Mouse (Mus musculus) adrenal gland, postnatal 36 days (tissue): ENCODE results near the gene Arl4c. TPM values are rescaled to one million over a fixed set of nuclear protein-coding genes. Genes with fewer than 3 reads are reported as not detected.

Source experiments
- DNase-seq, 2 experiments: peaks; one replicate each; pipeline ENCODE4 v3.0.0; 2021; ENCODE audit warnings: mixed read lengths in 1 of 2
- long read RNA-seq, 2 experiments: library from polyadenylated mRNA; stranded (forward); transcript quantifications; one replicate each; pipeline ENCODE4 v2.0.0; 2021; ENCODE audit warnings: borderline sequencing depth in 2 of 2
- total RNA-seq, 2 experiments: library from RNA; stranded (reverse); gene quantifications; 2 replicates each; pipeline ENCODE4 v1.2.3; 2021

Gene Arl4c
- 10 to 100 TPM; 11.2 to 15.2 TPM for total RNA-seq
- long read RNA-seq, experiment 1, transcript Arl4c-202 (1 exons, 3,997 nt) = major isoform, 20 of 20 reads
- long read RNA-seq, experiment 1, partial matches to known transcripts = 0 of 20 reads
- long read RNA-seq, experiment 1, other reads (novel, unspliced or antisense) = 0 of 20 reads
- long read RNA-seq, experiment 2, transcript Arl4c-202 (1 exons, 3,997 nt) = major isoform, 5 of 5 reads
- long read RNA-seq, experiment 2, partial matches to known transcripts = 0 of 5 reads
- long read RNA-seq, experiment 2, other reads (novel, unspliced or antisense) = 0 of 5 reads

GRCm38 (mm10) chr1:88701870-88702661 is at the start of gene Arl4c:
Gene Arl4c (minus strand): TSS chr1:88702221.
- DNase-seq = peak; percentile 86 to 90

GRCm38 (mm10) chr1:88751332-88751731 is 49.3 kb upstream of the Arl4c start:
- no peak for DNase-seq

- no peak for DNase-seq
Measured at GRCm38 (mm10) chr1:88750576-88750975, 48.6 kb upstream of the Arl4c start.

GRCm38 (mm10) chr1:88750126-88750525 is 48.1 kb upstream of the Arl4c start:
- DNase-seq = no peak

- no peak for DNase-seq
Measured at GRCm38 (mm10) chr1:88749106-88749505, 47.1 kb upstream of the Arl4c start.

GRCm38 (mm10) chr1:88745256-88745655 is 43.2 kb upstream of the Arl4c start:
- peak; percentile 76 to 79 for DNase-seq

GRCm38 (mm10) chr1:88744261-88744660 is 42.2 kb upstream of the Arl4c start:
- no peak for DNase-seq

- DNase-seq = peak; percentile 43 to 72
Measured at GRCm38 (mm10) chr1:88742372-88742771, 40.4 kb upstream of the Arl4c start.

GRCm38 (mm10) chr1:88739546-88739945 is 37.5 kb upstream of the Arl4c start:
- DNase-seq = no peak

- DNase-seq = no peak
Measured at GRCm38 (mm10) chr1:88738931-88739330, 36.9 kb upstream of the Arl4c start.

GRCm38 (mm10) chr1:88729496-88729895 is 27.5 kb upstream of the Arl4c start:
- DNase-seq = peak; percentile 65 to 67

- no peak for DNase-seq
Measured at GRCm38 (mm10) chr1:88727369-88727768, 25.3 kb upstream of the Arl4c start.

- DNase-seq = no peak
Measured at GRCm38 (mm10) chr1:88725716-88726115, 23.7 kb upstream of the Arl4c start.

- peak in 1 of 2 experiments; percentile 52 for DNase-seq
Measured at GRCm38 (mm10) chr1:88720626-88721229, 18.7 kb upstream of the Arl4c start.

- DNase-seq = no peak
Measured at GRCm38 (mm10) chr1:88718563-88718962, 16.5 kb upstream of the Arl4c start.

- DNase-seq = no peak
Measured at GRCm38 (mm10) chr1:88717736-88718135, 15.7 kb upstream of the Arl4c start.

GRCm38 (mm10) chr1:88712011-88712410 is 10.0 kb upstream of the Arl4c start:
- no peak for DNase-seq

- peak in 1 of 2 experiments; percentile 24 for DNase-seq
Measured at GRCm38 (mm10) chr1:88708646-88709305, 6.8 kb upstream of the Arl4c start.

- no peak for DNase-seq
Measured at GRCm38 (mm10) chr1:88708191-88708590, 6.2 kb upstream of the Arl4c start.

GRCm38 (mm10) chr1:88707536-88707935 is 5.5 kb upstream of the Arl4c start:
- DNase-seq = no peak

GRCm38 (mm10) chr1:88705799-88706198 is 3.8 kb upstream of the Arl4c start:
- DNase-seq = peak; percentile 92 to 94

- DNase-seq = peak; percentile 49 to 76
Measured at GRCm38 (mm10) chr1:88705050-88705449, 3.0 kb upstream of the Arl4c start.
